Mouse (Mus musculus) spleen, adult 12 weeks (tissue): Measurements from ENCODE around the gene Mfsd12.

ENCODE experiments used
- DNase-seq: peaks from one replicate; pipeline ENCODE4 v3.0.0; 2022; ENCODE audit warnings: low spot score

The Mfsd12 gene

DNA sequence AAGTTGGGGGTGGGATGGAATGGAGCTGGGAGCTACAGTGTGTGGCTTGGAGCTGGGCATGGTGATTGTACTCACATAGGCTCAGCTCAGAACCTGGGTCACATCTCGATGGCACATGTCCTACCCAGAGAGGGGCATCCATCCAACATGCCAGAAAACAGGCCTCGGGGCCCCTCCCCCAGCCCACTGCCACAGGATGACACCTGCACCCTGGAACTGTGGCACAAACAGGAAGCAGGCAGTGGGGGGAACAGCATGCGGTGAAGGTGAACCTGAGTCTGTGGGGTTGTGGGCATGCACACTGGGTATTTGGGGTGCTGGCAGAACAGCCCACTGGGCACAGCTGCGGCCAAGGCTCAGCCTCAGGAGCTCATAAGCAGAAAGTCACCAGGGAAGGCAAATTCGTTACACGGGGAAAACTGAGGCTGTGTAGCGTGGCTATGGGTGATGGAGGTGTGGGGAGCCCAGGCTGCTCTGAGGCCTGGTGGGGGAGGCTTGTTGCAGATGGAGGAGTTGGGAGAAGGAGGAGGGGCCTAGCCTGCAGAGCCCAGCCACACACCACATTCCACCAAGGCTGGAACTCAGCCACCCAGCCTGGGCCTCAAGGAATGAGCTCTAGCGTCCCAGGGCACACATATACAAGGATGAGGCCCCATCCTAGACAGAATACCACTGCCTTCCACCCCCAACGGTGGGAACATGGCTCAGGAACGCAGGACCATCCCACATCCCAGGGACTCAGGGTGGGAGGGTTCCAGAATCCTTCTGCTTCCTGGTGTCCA, 27.9 kb upstream of the Mfsd12 start:
- DNase-seq: no peak

DNA sequence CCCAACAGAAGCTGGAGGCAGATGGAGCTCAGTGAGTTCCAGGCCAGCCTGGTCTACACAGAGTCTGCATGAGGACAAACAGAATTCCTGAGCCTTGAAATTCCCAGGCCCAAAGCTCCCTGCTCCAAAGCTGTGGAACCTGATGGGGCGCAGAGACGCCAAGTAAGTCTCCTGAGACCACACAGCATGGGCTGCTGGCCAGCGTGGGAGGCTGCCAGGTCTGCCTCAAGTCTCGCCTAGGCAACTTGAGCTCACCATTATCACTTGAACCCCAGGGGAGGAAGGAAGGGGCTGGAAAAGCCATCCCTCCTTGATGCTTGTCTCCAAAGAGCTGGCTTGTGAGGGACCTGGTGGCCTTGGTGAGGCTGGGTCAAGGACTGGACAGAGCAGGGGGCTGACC, 27.3 kb upstream of the Mfsd12 start:
- DNase-seq: no peak

DNA sequence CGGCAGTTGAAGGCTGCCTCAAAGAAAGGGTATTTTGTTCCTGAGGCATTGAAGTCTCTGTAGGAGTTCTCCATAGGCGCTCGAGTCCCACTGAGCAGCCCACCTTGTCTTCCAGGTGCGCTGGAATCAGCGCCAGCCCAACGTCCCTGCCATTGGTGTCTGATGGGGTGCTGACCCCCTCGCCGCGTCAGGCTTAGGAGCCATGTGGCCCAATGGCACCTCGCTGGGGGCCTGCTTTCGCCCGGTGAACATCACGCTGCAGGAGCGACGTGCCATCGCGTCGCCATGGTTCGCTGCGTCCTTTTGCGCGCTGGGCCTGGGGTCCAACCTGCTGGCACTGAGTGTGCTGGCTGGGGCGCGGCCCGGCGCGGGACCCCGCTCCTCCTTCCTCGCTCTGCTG, 25.0 kb upstream of the Mfsd12 start:
- DNase-seq: no peak

DNA sequence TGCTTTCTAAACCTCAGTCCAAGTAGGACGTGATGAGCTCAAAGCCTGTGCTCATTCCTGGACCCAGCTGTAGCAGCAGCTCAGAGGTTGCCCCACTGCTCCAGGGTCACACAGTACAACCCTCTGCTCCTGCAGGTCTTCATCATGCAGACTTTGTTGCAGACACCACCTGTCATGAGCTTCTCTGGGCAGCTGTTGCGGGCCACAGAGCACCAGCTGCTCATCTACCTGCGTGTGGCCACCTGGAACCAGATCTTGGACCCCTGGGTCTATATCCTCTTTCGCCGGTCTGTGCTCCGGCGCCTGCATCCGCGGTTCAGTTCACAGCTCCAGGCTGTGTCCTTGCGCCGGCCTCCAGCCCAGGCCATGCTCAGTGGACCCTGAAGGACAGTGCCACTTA, 23.0 kb upstream of the Mfsd12 start:
- no peak for DNase-seq

DNA sequence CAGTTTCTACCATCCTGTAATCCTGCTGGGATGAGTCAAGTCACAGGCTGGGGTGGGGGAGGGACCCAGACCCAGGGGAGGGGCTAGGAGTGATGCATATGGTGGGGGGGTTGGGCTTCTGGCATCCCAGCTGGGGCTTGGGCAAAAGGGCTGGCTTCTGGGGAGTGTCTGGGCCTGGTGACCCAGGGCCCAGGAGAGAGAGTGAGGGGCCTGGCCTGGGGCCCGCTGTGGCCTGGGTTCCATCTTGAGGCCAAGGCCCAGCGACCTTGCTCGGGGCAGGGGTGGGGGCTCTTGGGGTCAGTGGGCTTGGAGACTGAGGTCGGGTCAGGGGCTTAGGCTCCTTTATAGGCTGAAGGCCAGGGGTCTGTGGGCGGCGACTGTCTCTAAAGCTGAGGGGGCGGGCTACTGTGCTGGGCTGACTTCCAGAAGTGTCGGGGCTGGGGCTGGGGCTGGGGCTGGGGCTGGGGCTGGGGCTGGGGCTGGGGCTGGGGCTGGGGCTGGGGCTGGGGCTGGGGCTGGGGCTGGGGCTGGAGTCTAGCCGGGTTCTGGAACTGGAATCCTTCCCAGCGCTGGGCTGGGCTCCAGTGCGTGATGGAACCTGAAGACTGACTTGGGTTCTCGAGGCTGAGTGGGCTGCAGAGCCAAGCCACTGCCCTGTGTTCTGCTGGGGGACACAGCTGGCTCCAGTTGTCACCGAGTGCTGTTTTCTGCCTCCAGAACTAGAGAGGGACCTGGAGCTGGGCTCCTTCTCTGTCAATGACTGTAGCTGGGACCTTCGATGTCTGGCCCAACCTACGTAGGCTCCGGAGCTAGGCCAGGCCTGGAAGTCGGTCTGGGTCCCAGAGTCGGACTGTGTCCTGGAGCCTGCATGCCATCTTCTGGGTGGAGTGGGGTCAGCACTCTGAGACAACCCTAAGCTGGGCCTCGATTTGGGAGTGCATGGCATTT, 21.6 kb upstream of the Mfsd12 start:
- no peak for DNase-seq

DNA sequence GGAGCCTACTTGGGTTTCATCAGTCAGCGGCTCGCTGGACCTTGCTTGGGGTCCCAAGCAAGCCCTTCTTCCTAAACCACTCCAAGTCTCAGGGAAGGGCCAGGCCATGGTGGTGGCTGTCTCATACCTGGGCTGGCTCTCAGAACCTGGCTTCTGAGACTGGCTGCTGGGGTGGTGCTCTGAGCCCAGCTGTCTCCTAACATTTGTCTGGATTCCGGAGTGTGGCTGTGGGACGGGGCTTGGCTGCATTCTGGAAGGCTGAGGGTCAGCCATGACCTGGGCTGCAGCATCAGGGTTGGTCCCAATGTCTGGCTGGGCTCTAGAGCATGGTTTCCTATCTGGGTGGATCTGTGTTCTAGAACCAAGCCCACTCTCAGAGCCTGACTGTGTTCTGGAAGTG, 20.7 kb upstream of the Mfsd12 start:
- no peak for DNase-seq

DNA sequence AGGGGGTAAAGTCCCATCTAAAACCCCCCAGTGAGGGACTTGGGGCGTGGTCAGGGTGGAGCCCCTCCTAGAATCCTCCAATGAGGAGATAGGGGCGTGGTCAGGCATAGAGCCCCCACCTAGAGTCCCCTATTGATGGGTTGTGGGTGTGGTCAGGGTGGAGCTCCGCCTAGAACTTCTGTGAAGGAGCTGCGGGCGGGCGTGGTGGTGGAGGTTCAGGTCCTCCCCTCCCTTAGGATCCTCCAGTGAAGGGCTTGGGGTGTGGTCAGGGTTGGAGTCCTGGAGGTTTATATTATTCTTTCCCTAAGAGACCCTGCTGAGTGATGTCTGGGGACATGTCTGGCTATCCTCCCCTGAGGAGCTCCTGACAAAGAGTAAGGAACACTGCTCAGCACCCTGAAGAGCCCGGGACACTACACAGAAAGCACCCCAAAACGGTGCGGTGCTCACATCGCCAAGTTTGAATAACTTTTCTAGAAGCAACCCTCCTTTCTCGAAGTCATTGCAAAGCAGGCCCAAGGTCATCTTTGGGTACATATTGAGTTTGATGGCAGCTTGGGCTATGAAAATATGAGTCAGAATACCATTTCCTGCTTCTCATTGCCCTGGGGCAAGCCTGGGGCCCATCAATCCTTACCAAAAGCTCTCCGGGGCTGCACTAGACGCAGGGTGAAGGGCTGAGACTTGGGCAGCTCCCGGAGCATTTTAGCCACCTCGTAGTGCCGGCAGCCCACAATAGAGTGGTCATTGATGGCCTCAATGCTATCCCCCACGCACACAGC, 16.5 kb upstream of the Mfsd12 start:
- DNase-seq: no peak

DNA sequence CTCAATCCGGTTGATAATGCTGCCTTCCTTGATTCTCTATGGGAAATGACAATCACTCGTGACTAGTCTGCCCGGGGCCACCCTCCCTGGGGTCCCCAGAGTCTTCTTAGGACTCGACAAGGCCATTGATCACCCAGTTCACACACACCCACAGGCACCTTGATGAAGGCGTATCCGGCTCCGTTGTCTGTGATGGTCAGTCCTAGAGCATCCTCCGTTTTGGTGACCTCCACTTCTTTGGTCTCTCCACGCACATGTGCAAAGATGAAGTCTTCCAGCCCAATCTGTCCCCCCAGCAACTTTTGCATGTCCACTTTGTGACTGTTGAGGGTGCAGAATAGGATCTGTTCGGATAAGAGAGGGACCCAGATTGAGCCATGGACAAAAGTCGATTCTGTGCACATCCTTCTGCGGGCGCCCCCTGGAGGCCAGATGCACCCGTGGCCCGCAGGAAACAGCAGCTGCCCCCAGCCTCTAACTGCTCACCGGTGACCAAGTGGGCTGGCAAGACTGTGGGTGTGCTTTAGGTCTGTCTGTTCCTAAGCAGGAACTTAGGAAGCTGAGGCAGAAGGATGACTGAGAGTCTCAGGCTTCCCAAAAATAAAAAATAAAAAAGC, 15.8 kb upstream of the Mfsd12 start:
- no peak for DNase-seq

DNA sequence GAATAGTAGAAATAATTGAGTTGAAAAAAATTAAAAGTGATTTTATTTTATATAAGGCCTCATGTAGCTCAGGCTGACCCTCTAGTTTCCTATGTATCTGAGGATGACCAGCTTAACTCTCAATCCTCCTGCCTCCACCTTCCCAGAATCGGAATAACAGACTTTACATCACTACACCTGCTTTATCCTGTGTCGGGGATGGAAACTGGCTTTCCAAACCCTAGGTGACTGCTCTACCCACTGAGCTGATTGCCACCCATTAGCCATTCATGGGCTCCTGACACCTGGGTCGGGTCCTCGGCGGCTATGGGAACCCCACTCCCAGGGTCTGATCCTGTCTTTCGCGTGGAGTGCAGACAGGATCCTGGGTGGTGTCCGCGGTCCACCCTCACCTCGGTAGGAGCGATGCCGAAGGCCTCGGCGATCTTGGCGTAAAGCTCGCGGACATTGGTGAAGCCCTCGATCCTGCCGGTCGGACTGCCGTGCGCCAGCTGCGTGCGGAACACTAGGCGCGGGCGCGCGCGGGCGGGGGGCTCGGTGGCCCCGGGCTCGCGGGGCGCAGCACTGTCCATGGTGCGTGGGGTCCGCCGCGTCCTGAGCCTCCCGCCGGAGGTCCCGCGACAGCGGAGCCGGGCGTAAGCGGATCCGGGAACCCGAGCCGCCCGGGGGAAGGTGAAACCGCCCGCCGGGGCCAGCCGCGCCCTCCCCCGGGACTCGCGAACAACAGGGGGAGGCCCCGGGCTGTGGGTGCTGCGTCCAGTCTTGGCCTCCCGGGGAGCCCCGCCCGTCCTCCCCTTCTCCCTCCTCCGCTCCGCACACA, 14.4 kb upstream of the Mfsd12 start, which contains the start of gene Gipc3:
Gene Gipc3 (minus strand): TSS at position 581 of the 820 bp plus-strand sequence.
- no peak for DNase-seq

DNA sequence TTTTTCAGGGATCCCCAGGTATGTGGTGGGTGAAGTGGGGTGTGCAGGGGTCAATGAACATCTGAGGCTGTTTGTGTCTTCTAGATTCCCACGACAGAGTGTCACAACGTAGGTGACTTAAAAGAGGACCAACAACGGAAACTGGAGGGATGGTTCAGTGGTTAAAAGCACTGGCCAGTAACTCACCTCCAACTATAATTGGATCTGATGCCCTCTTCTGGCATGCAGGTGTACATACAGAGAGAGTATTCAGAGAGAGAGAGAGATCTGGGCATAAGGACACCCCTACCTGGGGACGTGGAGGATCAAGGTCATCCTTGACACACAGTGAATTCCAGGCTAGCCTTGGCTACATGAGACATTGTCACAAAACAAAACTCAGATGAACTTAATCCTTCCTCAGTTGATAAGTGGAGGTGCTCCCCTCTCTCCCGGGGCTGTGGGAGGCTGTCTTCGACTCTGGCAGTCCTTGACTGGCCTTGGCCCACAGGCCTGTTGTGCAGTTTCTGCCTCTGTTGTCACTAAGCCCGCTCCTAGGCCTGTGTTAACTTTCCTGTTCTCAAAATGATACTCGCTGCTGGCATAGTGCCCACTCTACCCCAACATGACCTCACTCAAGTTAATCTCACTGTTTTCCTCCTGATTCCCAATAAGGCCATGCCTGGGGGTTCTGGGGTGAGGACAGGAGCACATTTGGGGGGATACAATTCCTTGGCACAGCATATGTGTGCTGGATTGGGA, 12.7 kb upstream of the Mfsd12 start:
- no peak for DNase-seq

DNA sequence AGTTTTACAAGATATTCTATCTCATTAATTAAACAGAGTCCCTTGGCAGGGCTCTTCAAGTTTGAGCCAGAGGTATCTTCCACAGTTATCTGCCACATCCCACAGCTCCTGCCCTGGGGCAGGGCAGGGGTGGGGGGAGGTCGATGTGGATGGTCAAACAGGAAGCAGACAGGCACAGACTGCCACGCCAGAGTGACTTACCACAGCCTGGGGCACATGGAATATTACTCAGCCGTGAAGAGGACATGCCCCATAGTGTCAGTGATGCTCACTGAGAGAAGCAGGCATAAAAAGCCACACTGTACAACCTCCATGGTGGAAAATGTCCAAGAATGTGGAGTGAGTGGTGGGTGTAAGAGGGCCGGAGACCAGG, 12.1 kb upstream of the Mfsd12 start:
- DNase-seq: no peak

DNA sequence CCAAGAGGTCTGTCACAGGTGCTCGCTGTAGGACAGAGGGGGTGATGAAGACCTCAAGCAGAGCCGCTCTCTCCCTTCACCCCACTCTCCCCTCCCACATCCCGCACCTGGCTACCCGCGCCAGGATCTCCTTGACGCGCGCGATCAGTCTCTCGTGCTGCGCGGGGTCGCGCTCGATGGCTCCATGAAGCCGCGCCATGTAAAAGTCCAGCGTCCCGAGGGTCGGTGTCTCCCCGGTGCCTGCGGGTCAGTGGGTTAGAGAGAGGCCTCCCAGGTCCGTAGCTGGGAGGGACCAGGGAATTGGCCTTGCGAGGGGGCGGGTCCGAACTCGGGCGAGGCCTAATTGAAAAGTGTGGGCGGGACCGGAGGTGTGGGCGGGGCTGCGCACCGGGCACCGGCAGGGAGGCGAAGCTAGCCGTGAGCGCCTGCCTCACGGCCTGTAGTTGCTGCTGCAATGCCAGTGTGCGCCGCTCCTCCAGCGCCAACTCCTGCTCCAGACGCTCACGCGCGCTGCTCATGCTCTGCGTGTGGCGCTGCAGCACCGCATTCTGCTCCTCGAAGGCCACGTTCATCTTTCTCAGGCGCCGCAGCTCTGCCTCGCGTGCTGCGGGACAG, 10.7 kb upstream of the Mfsd12 start:
- no peak for DNase-seq

DNA sequence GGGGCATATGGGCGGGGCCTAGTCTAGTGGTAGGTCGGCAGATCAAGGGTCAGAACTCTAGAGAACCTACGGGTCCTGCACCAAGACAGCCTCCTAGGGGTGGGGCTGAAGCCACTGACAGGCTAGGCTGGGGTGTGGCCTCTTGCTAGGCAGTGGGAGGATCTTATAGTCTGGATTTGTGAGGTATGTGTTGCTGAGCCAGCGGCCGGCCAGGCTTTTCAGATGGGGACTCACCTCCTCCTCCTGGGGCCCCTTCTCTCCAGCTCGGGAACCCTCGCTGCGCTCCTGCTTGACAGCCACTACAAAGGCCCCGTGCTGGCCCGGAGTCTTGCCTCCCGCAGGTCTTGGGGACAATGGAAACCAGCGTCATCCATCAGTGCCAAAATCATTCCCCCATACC, 8.1 kb upstream of the Mfsd12 start:
- no peak for DNase-seq

DNA sequence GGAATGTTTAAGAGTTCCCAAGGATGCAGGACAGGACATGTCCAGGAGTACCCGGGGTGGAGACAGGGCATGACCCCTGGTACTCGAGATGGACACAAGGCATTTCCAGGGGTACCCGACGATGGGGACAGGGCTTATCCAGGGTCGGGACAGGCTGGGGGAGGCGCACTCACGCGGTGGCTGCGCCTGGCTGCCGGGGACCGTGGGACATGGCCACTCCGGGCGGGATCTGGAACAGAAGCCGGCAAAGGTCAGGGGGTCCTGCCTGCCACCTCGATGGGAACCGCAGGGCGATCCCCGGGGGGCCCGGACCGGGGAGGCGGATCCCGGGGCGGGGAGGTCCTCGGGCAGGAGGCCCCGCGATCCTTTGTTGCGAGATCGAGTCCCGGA, 7.3 kb upstream of the Mfsd12 start:
- DNase-seq: no peak

DNA sequence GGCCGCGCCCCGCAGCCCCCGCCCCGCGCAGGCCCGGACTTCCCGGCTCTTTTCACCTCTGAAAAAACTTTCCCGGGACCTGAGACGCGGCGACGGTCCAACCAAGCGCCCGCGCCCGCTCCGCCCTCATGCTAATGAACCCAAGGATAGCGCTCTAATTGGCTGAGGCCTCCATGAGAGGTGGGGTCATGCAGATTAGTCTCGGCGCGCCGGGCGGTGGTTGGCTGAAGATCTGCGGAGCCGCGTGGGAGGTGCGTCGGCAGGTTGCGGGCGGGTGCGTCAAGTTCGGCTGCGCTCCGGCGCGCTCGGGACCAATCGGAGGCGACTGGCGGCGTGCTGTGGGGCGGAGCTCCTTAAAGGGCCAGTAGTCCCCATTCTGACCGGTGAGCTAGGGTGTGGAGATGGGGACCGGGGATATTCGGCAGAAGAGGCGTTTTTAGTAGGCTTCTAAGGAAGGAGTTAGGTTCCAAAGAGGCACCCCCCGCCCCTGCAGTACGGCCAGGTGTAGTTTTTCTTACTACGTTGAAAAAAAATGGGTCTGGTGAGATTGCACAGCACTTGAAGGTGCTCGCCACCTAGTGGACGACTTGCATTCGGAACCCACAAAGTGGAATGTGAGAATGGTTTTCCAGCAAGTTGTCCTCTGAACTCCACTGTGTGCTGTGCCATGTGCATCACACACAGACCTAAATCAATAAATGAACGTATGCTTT, 6.8 kb upstream of the Mfsd12 start, which contains the start of gene Hmg20b:
Gene Hmg20b (minus strand): TSS at position 130 of the 713 bp plus-strand sequence.
- DNase-seq: peak; percentile 97

DNA sequence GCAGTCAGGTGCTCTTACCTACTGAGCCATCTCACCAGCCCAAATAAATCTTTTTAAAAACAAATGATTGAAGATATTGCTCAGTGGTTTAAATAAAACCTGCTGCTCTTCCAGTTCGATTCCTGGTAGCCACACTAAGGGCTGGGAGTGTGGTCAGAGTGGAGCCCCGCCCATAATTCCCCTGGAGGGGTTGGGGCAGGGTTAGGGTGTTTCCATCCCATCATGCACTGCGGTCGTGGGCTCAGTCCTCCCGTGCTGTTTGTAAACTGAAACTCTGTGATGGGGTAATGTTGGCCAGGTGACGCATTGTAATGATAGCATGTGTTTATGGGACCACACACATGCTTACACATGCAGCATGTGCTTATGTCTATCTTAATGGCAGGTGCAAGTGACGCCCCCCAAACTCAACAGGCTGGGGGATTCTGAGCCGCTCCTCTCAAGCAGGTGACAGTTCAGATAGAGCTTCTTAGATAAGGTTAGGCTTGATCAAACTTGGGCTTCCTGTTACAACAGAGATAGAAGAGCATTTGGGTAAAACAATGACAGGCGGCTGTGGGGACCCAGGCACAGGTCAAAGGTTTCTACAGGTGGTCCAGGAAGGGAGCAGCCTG, 5.5 kb upstream of the Mfsd12 start:
- peak; percentile 66 for DNase-seq

DNA sequence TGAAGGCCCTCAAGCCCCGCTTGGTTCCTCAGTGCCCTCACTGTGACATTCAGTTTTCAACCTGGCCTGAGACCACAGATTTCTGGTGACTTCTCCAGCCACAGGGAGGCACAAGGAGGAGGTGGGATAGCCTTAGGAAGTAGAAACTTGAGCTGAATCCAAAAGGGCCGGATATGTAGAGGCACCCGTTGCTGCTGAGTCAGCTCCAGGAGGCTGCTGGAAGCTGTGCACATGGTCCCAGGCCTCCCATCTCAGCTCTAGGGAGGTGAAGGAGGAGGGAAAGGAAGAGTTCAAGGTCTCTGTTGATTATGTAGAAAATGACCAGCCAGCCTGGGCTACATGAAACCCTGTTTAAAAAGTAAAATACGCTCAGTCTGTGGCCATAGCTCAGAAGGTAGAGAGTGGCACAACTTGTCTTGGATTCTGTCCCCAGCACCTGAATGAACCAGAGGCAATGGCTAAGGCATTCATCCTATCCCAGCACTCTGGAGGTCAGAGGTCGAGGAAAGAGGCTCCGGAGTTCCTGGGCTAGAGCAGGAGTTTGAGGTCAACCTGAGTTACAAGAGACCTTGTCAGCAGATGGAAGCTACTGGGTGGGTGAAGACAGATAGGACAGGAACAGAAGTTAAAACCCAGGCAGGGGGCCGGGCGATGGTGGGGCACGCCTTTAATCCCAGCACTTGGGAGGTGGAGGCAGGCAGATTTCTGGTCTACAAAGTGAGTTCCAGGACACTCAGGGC, 2.4 kb upstream of the Mfsd12 start:
- DNase-seq: no peak

DNA sequence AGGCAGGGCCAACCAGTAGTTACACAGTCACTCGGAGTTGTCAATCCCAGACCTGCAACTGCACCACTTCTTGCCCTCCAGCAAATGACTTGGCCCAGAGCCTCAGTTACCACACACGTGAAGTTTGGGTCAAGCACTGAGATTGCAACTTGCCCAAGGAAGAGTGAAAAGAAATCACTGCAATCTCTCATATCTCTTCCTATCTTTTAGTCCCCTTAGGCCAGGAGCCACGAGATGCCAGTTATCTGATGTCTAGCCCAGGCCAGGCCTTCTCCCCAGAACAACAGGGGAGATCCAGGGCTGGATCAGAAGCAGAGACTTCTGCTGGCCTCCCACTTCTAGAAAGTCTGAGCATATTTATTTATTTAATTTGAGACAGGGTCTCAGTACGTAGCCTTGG, 1.8 kb upstream of the Mfsd12 start:
- DNase-seq: no peak
